Mouse (Mus musculus) ES-Bruce4 (cell line): ENCODE data around the gene Kif14.

Experiments used
- CTCF ChIP-seq: IDR thresholded peaks from one replicate; pipeline ENCODE4 v1.8.1; 2011; ENCODE audit warnings: low read depth, low read length
- POLR2A ChIP-seq: IDR thresholded peaks from one replicate; pipeline ENCODE4 v1.8.1; 2011; ENCODE audit warnings: low read length; ENCODE audit not compliant: insufficient read depth

GRCm38 (mm10) chr1:136563149-136563548 lies 97.0 kb downstream of the Kif14 start:
- TF ChIP-seq POLR2A = no peak
- no peak for TF ChIP-seq CTCF
